Mouse (Mus musculus): ENCODE results near the gene Ly6f. TPM values are rescaled to one million over a fixed set of nuclear protein-coding genes. Genes with fewer than 3 reads are reported as not detected.

The Ly6f gene
- total RNA-seq (2014; rRNA removed) (not detected in 2 replicates), polyA plus RNA-seq (2015; fragmentation: Nextera tagmentation; extraction: Ambion mirVana) (not detected in 2 replicates)

DNA sequence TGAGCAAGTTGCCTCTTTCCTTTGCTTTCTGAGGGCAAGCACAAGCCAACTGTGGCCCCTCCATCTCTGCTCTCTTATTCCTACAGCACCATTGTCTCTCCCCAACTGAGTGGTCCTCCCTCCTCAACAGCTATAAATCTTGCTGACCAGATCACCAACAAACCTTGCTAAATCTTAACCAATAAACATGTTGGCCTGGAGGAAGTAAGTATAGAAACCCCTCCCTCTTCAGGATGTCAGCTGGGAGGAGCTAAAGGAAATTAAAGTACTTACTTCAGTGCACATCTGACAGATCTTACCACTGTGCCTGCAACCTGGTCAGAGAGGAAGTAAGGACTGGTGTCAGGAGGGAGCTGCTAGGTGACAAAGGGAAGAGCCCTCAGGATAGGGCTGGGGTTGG lies at the start of gene Ly6f:
Gene Ly6f, plus strand, starts transcription at position 301 of the 400 bp plus-strand sequence.
- H3K9me3 ChIP-seq (ENCODE audit: low read length): no peaks in the 10 kb centered on the region
- no peaks in the 10 kb centered on the region for H3K36me3 ChIP-seq (ENCODE audit: insufficient read depth)
- no peaks in the 10 kb centered on the region for H3K4me1 ChIP-seq (ENCODE audit: insufficient read depth)
- DNase-seq (no peak), ATAC-seq (no peak)
- H3K9ac ChIP-seq: no peak within 1 kb of the TSS
- H3K4me2 ChIP-seq (ENCODE audit: low read depth): no peak within 1 kb of the TSS
- H3K4me3 ChIP-seq (ENCODE audit: low read depth, low read length): no peak within 1 kb of the TSS
- no peak within 1 kb of the TSS for H3K27ac ChIP-seq (ENCODE audit: low read depth, low read length)
- no peak for TF ChIP-seq CTCF (IDR thresholded peaks at IDR 0.05; ENCODE audit: low read depth)
- no peaks in the 10 kb centered on the region for H3K27me3 ChIP-seq (ENCODE audit: insufficient read depth, low read length)

DNA sequence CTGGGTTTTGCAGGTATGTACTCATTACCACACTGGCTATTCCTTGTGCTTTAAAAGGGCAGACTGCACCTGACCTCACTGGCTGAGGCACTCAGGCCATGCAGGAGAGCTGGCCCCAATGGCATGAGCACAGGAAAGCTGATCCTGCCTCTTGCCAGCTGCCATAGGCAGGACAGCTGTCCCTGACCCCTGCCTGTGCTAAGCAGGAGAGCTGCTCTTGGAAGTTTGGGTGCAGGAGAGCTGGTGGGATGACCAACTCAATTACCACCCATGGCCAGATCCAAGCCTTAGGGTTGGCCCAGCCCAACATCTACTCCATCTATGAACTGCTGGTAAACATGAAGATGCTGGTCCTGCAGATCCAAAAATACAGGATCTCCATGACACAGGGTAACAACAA lies 46.3 kb upstream of the Ly6f start:
- H3K9me3 ChIP-seq (ENCODE audit: low read length): no peaks in the 10 kb centered on the region
- H3K27me3 ChIP-seq (ENCODE audit: insufficient read depth, low read length): no peaks in the 10 kb centered on the region
- no peak for DNase-seq
- no peak overlapping the region for H3K4me2 ChIP-seq (ENCODE audit: low read depth)
- H3K36me3 ChIP-seq (ENCODE audit: insufficient read depth): no peaks in the 10 kb centered on the region
- H3K4me1 ChIP-seq (ENCODE audit: insufficient read depth): no peaks in the 10 kb centered on the region
- no peak overlapping the region for H3K9ac ChIP-seq
- no peak for ATAC-seq
- H3K27ac ChIP-seq (ENCODE audit: low read depth, low read length): no peak overlapping the region
- no peak for TF ChIP-seq CTCF (IDR thresholded peaks at IDR 0.05; ENCODE audit: low read depth)
- H3K4me3 ChIP-seq (ENCODE audit: low read depth, low read length): no peak overlapping the region

DNA sequence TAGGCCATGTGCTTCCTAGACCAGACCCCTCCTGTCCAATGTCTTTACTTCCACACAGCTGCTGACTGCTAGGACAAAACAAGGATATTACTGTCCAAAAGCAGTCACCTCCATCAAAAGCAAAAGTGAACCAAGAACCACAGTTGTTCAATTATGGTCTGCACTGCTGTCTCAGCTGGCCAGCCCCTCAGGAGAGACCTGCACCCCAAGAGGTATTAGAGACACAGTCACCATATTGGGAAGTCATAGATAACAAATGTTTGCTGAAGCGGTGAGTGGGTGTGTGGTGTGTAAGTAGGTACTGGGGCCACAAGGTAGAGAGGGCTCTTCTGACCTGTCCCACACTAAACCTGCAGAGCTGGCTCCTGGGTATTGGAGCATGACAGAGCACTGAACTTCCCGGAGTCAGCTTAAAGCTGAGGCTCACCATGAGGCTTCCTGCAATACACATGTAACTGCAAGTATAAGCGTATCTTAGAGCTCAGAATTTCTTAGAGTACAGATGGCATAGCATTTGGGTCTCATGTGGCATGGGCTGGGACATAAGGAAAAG lies 30.4 kb upstream of the Ly6f start:
- Histone ChIP-seq H3K9ac (no peak overlapping the region), H3K36me3 (ENCODE audit: insufficient read depth) (no peaks in the 10 kb centered on the region), H3K9me3 (ENCODE audit: low read length) (no peaks in the 10 kb centered on the region), H3K4me1 (ENCODE audit: insufficient read depth) (no peaks in the 10 kb centered on the region), H3K27ac (ENCODE audit: low read depth, low read length) (no peak overlapping the region), H3K27me3 (ENCODE audit: insufficient read depth, low read length) (no peaks in the 10 kb centered on the region), H3K4me3 (ENCODE audit: low read depth, low read length) (no peak overlapping the region), H3K4me2 (ENCODE audit: low read depth) (no peak overlapping the region)
- no peak for TF ChIP-seq CTCF (IDR thresholded peaks at IDR 0.05; ENCODE audit: low read depth)
- no peak for ATAC-seq
- WGBS: 91% methylated on average over 3 of the region's 3 CpGs
- no peak for DNase-seq

DNA sequence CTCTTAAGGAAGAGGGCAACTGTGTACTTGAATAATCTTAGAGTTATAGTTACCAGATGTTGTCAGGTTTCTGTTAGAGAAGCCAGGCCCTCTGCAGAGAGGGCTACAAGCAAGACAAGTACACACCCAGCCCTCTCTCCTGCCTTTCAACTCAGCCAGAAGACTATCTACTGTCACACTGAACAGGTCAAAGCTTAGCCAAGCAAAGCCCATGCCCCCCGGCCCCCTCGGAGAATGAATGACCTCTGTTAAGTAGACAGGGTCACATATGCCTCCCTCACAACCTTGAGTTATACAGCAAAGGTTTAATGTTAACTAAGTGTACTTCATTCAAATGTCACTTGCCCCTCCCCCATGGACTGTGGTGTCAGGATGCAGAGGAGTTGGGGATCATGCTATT lies 27.7 kb upstream of the Ly6f start:
- Histone ChIP-seq H3K27ac (ENCODE audit: low read depth, low read length) (no peak overlapping the region), H3K27me3 (ENCODE audit: insufficient read depth, low read length) (no peaks in the 10 kb centered on the region), H3K36me3 (ENCODE audit: insufficient read depth) (no peaks in the 10 kb centered on the region), H3K4me1 (ENCODE audit: insufficient read depth) (no peaks in the 10 kb centered on the region), H3K4me3 (ENCODE audit: low read depth, low read length) (no peak overlapping the region), H3K9ac (no peak overlapping the region), H3K4me2 (ENCODE audit: low read depth) (no peak overlapping the region), H3K9me3 (ENCODE audit: low read length) (no peaks in the 10 kb centered on the region)
- ATAC-seq: no peak
- DNase-seq: no peak
- 90% methylated on average over 2 of the region's 2 CpGs for WGBS
- TF ChIP-seq CTCF (IDR thresholded peaks at IDR 0.05; ENCODE audit: low read depth): no peak

DNA sequence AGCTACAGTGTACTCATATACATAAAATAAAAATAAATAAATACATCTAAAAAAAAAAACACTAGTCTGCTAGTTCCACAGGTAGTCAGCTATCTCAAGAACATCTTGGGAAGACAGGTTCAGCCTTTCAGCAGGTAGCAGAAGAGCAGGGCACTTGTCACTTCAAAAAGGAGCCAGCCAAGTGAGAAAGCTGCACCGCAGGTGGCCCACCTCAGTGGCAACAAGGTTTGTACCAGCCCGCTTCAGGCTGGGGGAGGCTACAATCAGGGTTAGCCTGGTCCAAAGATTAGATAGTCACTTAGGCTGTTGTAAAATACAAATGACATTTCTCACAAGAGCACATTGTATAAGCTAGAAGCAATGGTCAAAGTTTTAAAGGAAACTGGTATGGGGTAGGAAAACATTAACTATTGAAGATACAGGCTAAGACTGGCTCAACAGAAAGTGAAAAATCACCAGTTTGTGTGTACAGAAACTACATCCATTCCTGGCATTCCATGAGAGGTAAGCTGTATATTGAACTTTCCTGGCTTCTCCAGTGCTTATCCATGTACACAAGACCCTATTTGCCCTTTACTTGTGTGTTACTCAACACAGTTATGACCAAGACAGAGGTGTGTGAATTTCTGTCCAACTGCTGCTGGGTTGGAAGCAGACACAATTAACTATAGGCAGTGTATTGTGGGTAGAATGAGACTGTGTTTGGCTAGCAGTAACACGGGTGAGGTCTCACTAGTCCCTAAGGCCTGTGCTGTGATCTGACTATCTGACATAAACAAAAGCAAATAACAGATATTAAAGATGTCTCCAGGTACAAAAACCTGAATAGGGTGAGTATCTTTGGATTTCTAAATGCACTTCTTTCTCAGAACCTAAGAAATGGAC lies 25.2 kb upstream of the Ly6f start:
- no peak for DNase-seq
- 74% methylated on average over 3 of the region's 3 CpGs for WGBS

DNA sequence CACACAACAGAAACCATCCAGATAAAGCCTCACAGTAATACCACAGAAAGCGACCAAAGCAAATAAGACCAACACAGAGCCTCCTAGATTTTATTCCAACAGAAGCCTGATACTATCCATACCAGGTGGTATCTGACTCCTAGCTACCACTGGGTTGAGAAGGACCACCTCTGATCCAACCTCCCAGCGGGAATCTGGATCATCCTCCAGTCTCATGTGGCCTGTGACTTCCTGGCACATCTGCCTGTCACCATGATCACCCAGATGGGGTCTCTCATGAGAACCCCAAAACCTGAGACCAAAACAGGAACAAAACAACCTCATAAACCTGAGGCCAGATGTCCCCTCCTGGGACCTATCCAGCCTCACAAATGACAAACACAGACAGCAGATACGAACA lies 13.6 kb upstream of the Ly6f start:
- Histone ChIP-seq H3K4me1 (ENCODE audit: insufficient read depth) (no peaks in the 10 kb centered on the region), H3K4me3 (ENCODE audit: low read depth, low read length) (no peak overlapping the region), H3K9me3 (ENCODE audit: low read length) (no peaks in the 10 kb centered on the region), H3K27ac (ENCODE audit: low read depth, low read length) (no peak overlapping the region), H3K36me3 (ENCODE audit: insufficient read depth) (no peaks in the 10 kb centered on the region), H3K27me3 (ENCODE audit: insufficient read depth, low read length) (no peaks in the 10 kb centered on the region), H3K4me2 (ENCODE audit: low read depth) (no peak overlapping the region), H3K9ac (no peak overlapping the region)
- DNase-seq: no peak
- WGBS: 96% methylated on average over 3 of the region's 3 CpGs
- no peak for ATAC-seq
- no peak for TF ChIP-seq CTCF (IDR thresholded peaks at IDR 0.05; ENCODE audit: low read depth)

More for the DNA sequence above, 25.2 kb upstream of the Ly6f start:
- no peak for TF ChIP-seq CTCF (IDR thresholded peaks at IDR 0.05; ENCODE audit: low read depth)
- H3K9me3 ChIP-seq (ENCODE audit: low read length): no peaks in the 10 kb centered on the region
- no peak overlapping the region for H3K9ac ChIP-seq
- no peaks in the 10 kb centered on the region for H3K27me3 ChIP-seq (ENCODE audit: insufficient read depth, low read length)
- H3K4me3 ChIP-seq (ENCODE audit: low read depth, low read length): no peak overlapping the region
- H3K4me1 ChIP-seq (ENCODE audit: insufficient read depth): no peaks in the 10 kb centered on the region
- no peak overlapping the region for H3K4me2 ChIP-seq (ENCODE audit: low read depth)
- ATAC-seq: no peak
- no peak overlapping the region for H3K27ac ChIP-seq (ENCODE audit: low read depth, low read length)
- no peaks in the 10 kb centered on the region for H3K36me3 ChIP-seq (ENCODE audit: insufficient read depth)

DNA sequence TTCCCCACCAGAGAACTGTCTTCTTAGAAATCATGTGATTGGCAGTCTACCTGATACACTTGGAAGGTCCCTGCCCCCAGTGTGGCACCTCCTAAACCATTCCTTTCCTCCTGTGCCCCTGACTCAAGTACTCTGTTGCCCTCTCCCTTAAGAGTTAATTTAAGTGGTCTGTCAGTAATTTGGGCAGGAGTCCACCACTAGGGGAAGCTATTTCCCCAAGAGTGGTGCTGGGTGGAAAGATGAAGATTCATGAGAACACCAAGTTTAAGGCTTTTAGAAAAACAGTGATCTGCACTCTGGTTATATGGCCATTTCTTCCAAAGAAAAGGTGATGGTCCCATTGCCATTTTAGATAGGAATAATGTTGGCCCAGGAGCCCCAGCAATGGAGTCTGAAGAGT lies 2.4 kb upstream of the Ly6f start:
- H3K4me3 ChIP-seq (ENCODE audit: low read depth, low read length): no peak overlapping the region
- no peak overlapping the region for H3K4me2 ChIP-seq (ENCODE audit: low read depth)
- H3K9ac ChIP-seq: no peak overlapping the region
- H3K27me3 ChIP-seq (ENCODE audit: insufficient read depth, low read length): no peaks in the 10 kb centered on the region
- ATAC-seq (no peak), DNase-seq (no peak)
- no peak for TF ChIP-seq CTCF (IDR thresholded peaks at IDR 0.05; ENCODE audit: low read depth)
- no peaks in the 10 kb centered on the region for H3K9me3 ChIP-seq (ENCODE audit: low read length)
- H3K27ac ChIP-seq (ENCODE audit: low read depth, low read length): no peak overlapping the region
- H3K36me3 ChIP-seq (ENCODE audit: insufficient read depth): no peaks in the 10 kb centered on the region
- no peaks in the 10 kb centered on the region for H3K4me1 ChIP-seq (ENCODE audit: insufficient read depth)
